Mouse (Mus musculus) spleen, postnatal 10 days (tissue): ENCODE data around the gene Camk1.
A peak's percentile ranks its signal among the peaks of the same experiment; 100 is the strongest.
"Not testable (repeated sequence)": the region's sequence is repeated elsewhere in the genome, so short reads cannot be mapped to it uniquely, and the experiment has no call there.

Experiments
- DNase-seq, 2 experiments: peaks; one replicate each; pipeline ENCODE4 v3.0.0; 2021 to 2022; ENCODE audit warnings: low spot score in 2 of 2

Camk1 gene

DNA sequence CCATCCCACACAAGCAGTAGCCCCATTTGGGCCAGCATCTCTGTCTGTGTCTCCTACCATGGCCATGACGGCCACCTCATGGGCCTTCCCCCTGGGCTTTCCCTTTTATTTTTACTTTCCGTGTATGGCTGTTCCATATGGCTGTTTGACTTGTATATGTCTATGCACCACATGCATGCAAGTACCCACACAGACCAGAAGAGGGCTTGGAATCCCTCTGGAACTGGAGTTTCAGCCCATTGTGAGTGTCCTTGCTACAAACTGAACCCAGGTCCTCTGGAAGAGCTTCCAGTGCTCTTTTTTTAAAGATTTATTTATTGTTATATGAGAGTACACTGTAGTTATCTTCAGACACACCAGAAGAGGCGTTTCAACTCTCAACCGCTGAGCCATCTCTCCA, 17.7 kb upstream of the Camk1 start:
- DNase-seq = no peak

- DNase-seq = no peak
Measured at GRCm38 (mm10) chr6:113353696-113354095, 9.9 kb upstream of the Camk1 start.

DNA sequence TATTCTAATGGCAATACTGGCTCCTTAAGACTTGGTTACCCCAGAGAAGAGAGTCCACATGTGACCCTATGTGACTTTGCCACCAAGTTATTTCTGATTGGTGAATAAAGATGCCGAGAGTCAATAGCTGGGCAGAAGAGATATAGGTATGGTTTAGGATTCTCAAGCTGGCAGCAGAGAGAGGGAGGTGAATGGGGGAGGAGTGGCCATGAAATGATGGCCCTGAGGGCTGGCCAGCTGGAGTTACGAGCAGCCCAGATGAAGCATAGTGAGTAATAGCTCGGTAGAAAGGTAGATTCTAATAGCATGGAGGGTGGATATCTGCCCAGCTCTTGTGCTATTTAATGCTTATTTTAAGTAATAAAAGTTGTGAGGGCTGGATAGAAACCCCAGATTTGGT, 9.0 kb upstream of the Camk1 start:
- no peak for DNase-seq

GRCm38 (mm10) chr6:113351653-113352052, 7.9 kb upstream of the Camk1 start:
- DNase-seq = no peak

GRCm38 (mm10) chr6:113351161-113351560, 7.4 kb upstream of the Camk1 start:
- DNase-seq = no peak

GRCm38 (mm10) chr6:113350538-113350937, 6.8 kb upstream of the Camk1 start:
- no peak for DNase-seq

DNA sequence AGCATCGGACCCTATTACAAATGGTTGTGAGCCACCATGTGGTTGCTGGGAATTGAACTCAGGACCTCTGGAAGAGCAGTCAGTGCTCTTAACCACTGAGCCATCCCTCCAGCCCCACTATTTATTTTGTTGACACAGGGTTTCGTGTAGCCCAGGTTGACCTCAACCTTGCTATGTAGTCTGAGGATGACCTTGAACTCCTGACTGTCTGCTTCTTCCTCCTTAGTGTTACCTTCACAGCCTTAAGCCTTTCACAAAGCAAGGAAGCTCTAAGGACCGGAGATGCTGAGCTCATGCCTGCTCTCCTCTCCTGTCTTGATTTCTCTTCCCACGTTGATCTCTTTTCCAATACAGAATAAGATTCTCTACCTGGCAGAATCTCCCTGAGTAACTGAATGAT, 3.1 kb upstream of the Camk1 start:
- no peak for DNase-seq

DNA sequence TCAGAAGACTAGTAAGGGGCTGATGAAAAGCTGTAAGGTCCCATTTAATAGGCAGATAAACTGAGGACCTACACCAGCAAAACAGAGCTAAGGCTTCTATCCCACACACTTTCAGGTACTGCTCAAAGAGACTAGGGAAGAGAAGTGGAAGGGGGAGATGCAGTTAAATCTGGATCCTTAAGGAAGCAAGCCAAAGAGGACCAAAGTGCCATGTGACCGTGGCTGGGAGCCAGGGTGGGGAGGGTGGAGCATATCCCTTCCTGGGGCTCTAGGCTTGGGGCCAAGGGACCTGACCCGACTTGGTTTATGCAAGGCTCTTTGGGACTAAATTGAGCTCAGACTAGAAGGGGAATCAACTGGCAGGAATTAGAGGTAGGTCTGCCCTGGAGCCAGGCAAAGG, 537 bp upstream of the Camk1 start:
- DNase-seq = peak in 1 of 2 experiments; percentile 42

GRCm38 (mm10) chr6:113342297-113342696, 1.5 kb downstream of the Camk1 start:
- DNase-seq = no peak

DNA sequence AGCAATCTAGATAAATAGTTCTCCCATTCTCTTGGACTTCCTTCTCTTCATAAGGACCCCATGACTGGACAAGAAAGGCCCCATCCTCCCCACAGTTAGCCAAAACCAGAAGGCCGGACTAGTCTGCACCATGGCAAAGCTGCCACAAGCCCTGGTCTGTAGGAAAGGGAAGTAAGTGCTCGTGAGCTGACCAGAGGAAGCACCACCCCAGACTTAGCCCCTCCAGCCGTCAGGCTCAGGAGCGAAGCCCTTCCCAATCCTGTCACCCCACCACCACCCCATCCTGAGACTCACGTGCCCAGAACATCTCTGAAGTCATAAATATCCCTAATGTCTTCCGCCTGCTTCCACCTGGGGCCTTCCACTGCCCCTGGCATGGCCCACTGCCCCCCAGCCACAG, 2.2 kb downstream of the Camk1 start:
- no peak for DNase-seq

GRCm38 (mm10) chr6:113336852-113337620, 6.7 kb downstream of the Camk1 start:
- DNase-seq = no peak

- DNase-seq = no peak
Measured at GRCm38 (mm10) chr6:113334216-113334615, 9.6 kb downstream of the Camk1 start.

DNA sequence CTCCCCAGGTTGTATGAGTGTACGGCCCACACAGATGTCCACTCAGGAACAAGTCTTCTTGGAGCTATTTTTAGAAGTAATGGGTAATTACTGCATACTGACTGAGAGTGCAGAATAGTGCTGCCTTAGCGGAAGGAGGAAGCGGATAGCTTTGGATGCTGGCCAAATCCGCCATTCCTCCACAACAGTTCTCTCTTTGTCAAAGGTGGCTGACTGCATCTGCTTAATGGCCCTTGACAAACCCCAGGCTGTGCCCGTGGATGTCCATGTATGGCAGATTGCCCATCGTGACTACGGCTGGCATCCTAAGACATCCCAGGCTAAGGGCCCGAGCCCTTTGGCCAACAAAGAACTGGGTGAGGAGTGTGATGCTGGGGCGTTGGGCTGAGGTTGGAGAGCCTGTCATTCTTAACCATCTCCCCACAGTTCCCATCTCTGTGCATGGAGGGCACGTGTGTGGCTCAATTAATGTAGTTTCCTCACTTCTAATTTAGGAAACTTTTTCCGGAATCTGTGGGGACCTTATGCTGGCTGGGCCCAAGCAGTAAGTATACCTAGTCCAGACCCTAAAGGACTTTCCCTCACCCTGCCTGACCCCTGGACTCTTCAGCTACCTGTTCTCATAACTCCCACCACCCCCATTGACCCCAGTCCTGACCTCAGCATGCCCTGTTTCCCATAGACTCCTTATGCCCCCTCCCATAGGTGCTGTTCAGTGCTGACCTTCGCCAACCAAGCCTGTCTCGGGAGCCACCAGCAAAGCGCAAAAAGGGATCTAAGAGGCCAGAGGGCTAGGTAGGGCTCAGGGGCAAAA, 10.4 kb downstream of the Camk1 start:
- DNase-seq = no peak

- DNase-seq = not testable (repeated sequence)
Measured at GRCm38 (mm10) chr6:113332734-113333133, 11.1 kb downstream of the Camk1 start.

DNA sequence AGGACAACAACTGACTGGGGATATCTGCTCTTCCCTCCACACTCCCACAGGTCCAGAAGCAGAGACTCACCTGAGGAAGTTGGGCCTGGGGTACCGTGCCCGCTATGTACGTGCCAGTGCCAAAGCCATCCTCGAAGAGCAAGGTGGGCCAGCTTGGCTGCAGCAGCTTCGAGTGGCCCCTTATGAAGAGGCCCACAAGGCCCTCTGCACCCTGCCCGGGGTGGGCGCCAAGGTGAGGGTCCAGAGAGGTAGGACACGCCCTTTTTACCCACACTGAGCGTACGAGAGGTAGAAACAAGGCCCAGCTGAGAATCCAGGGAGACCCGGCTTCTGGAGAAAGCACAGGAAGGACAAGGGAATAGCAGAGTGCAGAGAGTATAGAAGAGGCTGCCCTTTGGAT, 12.1 kb downstream of the Camk1 start:
- DNase-seq = no peak

GRCm38 (mm10) chr6:113330547-113330946, 13.2 kb downstream of the Camk1 start:
- DNase-seq = peak in 1 of 2 experiments; percentile 47

DNA sequence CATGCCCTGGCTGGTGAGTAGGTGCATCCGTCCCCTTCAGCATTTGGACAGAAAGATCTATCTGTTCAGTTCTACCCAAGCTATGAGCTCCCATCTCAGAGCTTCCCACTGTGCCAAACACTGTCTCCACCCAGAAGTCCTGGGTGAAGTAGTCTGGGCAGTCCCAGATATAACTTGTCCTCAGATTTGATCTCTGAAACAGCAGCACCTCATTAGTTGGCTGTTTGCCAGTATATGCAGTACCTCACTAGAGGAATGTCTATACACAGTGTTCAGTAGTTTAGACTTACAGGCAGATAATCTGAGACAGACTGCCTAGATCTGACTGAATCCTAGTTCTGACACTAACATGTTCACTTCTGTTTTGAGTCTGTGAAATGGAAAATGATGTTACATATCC, 14.4 kb downstream of the Camk1 start:
- no peak for DNase-seq

DNA sequence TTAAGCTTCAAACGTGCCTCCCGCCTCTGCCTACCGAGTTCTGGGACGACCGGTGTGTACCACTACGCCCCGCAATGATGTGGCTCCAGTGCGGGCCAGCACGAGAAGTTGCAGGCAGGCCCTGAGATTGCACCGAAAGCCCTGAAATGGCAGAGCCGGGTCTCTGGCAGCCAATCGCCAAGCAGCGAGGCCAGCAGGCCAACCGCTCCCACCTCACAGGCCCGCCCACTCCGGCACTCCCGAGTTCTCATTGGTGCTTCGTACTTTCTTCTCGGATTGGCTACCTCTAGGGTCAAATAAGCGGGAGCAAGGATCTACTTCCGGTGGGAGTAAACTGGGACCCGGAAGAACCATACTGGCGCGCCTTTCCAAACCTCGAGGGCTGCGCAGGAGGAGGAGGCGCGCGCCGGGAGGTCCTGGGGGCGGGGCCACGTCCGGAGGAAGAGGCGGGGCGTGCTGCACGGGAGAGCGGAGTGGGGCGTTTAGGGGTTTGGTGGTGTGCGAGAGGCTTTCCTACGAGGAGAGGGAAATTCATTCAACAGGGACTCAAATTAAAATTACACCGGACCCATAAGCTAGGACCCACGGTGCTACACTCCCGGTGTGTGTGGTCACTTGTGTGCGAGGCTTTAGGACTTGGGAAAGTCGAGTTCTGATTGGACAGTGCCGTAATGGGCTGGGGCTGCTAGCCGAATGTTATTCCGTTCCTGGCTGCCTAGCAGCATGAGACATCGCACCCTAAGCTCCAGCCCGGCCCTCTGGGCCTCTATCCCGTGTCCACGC, 17.1 kb downstream of the Camk1 start, which contains the start of gene Ogg1:
Gene Ogg1 (plus strand): TSS at position 440 of the 783 bp plus-strand sequence.
- peak; percentile 92 to 98 for DNase-seq

GRCm38 (mm10) chr6:113315972-113316371, 27.8 kb downstream of the Camk1 start:
- DNase-seq = no peak

DNA sequence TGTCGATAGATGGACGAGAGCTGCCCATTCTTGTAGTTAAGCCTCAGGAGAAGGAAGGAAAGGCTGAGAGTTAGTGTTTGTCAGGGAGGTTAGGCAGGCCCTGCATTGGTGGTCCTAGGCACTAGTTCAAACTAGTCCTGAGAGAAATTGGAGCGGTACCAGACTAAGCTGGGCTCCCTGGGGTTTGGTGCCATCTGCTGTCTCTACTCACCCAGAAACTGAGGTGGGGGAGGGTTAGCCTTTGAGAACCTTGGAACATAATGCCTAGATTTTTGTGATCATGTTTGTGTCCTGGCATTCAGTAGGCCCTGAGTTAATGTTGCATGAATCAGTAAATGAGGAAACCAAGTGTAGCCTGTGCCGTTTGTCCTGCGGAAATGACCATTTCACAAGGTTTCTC, 35.6 kb downstream of the Camk1 start:
- peak; percentile 29 to 50 for DNase-seq

DNA sequence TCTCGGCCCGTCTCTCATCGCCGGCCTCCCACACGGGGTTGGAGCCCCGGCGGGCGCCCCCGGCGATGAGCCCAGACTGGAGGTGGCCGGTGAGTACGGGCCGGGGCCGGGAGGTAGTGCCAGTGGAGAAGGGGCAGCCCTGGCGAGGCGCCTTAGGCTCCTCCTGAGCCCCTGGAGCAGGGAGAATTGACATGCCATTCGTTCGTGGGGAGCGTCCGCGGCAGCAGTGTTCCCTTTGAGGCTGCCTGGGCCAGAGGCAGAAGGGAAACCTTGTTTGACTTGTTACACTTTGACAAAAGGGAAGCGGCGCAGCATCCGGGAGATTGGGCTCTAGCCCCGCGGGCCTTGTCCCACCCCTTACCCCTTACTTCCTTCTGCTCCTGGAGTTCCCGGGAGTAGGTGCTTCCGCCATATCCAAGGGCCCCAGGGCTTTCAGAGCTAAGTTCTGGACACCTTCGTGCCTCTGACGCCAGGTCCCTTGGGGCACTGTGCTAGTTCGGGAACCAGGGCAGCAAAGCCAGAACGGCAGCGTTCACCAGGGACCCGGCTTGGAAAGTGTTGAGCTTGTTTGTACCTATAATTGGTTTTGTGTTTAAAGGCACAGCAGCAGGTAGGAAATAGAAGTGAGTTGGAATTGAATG, 36.2 kb downstream of the Camk1 start:
- peak; percentile 68 to 71 for DNase-seq

DNA sequence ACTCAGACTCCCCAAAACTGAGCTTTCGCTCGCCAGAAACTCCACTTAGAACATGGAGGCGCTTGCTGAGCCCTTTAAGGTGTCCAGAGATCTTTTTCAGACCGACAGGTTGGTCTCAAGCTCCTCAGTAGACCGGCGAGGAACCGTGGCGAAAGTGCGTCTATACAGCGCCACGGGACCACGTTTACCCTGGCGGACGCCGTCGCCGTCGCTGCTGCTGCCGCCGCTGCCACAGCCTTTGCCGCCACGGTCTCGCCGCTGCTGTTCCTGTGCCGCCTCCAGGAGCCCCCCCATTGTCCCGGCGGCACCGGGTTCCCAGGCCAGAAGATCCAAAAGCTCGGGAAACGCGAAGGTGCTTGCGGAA, 36.8 kb downstream of the Camk1 start, which contains the start of gene Brpf1:
Gene Brpf1 (plus strand): TSS at position 152 of the 364 bp plus-strand sequence.
- DNase-seq = no peak
